Mouse (Mus musculus) left cerebral cortex, postnatal 14 days (tissue): ENCODE results near the gene Zbtb45. TPM values are rescaled to one million over a fixed set of nuclear protein-coding genes. Genes with fewer than 3 reads are reported as not detected.

Experiments used
- DNase-seq, 2 experiments: peaks; one replicate each; pipeline ENCODE4 v3.0.0; 2021 to 2022; ENCODE audit warnings: low spot score in 2 of 2, mixed read lengths in 1 of 2
- intact Hi-C: fragments of 180-260 bp; cut with DNase I; formaldehyde crosslinking; loops from one replicate; pipeline ENCODE4 v1.15.1; 2025
- total RNA-seq, 2 experiments: library from RNA; stranded (reverse); gene quantifications; 2 replicates each; pipeline ENCODE4 v1.2.3; 2021

The Zbtb45 gene
- total RNA-seq, 2 experiments from 2014 or later: 33.3 to 35.6 TPM

DNA sequence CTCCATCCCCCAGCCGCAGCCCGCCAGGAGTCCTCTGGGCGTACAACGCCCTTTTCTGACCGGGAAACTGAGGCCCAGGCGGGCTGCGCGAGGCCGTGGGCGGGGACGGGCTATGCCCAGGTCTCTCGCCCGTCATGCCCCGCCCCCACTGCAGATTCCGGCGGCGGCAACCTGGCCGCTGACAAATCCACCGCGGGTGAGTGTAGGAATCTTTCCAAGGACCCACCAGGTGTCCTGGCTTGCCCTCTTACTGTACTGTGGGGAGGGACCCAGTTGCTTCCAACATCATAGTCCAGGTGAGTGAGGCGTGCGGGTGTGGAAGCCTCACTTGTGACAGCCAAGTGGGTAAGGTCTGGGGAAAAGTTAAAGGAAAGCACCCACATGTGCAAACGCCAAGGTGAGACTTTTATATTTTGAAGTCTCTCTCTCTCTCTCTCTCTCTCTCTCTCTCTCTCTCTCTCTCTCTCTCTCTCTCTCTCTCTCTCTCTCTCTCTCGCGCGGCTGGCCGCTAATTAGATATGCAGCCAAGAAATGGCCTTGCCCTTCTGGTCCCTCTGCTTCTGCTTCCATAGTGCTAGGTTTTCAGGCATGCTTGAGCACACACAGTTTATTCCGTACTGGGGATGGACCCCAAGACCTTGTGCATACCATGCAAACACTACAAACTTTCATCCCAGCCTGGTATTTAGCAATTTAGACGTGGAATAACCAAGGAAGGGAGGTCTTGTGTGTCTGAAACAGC, 43.6 kb downstream of the Zbtb45 start:
- DNase-seq: peak; percentile 30 to 50
- intact Hi-C loops: no loop called here

DNA sequence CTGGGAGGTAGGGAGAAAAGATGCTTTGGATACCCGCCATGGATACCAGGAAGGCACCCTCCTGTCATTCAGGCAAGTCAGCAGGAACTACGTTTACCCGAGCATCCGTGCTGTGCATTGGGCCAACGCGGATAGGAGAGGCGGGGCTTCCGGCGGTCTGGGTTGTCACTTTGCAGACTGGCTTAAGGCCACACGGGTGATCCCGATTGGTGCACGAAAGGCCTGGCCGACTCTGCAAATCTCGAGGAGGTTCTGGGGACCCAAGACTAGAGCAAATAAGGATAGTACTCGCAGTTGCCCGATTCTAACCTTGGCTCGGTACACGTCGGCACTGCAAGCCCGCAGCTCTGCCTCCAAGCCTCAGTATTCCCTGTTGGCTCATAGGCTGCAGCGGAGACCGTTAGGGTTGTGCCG, 44.1 kb downstream of the Zbtb45 start, which contains the start of gene Zfp324:
Zfp324 (plus strand) TSS at position 161 of the 414 bp plus-strand sequence.
- intact Hi-C loops: no loop called here
- peak; percentile 92 to 94 for DNase-seq

DNA sequence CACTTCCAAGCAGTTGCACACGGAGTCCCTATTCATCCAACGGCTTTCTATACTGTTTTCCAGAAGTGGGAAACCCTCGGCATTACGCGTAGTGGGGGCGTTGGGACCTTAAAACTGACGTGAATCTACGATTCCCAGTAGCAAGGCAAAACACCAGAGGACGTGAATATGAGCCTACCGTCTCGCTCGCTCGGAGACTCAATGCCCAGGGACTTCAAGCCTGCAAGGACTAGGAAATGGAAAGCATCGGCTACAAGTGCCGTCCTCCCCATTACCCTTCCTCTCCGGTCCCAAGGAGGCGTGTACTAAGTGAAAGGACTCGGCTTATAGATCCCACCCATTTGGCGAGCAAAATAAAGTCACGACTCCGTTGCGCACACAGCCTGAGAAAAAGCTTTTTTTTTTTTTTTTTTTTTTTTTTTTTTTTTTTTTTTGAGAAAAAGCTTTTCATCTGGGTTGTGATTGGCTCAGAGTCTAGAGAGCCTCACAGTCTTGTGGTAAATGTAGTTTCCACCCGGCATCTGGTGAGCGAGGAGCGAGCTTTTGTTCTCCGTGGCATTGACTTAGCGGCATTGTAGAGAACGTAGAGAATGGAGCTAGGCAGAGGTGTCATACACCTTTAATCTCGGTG, 48.2 kb downstream of the Zbtb45 start:
- peak; percentile 66 to 75 for DNase-seq
- intact Hi-C loops: no loop called here

DNA sequence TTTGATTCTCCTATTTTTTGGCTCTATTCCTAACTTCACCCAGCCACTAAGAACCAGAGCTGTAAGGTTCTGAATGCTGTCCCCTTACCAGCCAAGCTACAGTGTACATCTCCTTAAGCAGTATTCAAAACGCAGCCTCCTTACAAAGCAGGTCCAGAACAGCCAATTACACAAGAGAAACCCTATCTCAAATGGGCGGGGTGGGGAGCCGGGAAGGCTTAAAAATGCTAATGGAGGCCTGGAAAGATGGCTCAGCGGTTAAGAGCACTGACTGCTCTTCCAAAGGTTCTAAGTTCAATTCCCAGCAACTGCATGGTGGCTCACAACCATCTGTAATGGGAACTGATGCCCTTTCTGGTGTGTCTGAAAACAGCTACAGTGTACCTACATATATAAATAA, 50.1 kb downstream of the Zbtb45 start:
- no peak for DNase-seq
- intact Hi-C loops: no loop called here

DNA sequence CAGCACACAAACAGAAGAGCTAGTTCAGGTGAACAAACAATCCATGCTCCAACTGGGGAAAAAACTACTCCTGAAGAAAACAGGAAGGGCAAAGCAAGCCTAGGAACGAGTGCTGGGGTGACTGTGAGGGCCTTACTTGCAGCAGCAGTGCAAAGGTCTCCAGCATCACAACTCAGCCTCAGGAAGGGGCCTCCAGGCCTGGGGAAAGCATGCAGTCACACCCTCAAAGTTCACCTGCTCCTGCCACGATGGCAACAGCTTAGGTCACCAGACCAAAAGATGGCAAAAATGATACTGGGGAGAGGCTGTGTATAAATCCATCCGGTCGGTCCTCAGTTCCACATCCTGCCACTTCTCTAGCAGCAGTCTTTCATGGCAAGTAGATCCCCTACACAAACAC, 50.9 kb downstream of the Zbtb45 start:
- intact Hi-C loops: no loop called here
- DNase-seq: no peak

DNA sequence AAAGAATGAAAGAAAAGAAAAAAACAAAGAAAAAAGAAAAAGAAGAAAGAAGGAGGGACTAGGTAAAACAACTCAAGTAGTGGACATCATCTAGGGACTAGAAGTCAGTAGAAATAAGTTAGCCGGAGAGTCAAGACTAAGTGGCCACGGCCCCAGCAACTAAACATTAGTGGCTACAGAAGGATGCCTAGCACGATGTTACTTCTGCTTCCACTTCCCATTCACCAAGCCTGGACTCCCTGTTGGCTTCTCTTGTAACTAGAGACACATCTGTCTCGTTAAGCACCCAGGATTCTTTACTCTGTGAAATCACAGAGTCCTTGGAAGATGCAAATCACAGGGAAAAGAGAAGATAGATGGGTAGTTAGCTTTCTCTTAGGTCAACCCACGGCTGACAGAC, 52.3 kb downstream of the Zbtb45 start:
- DNase-seq: no peak
- intact Hi-C loops: no loop called here

DNA sequence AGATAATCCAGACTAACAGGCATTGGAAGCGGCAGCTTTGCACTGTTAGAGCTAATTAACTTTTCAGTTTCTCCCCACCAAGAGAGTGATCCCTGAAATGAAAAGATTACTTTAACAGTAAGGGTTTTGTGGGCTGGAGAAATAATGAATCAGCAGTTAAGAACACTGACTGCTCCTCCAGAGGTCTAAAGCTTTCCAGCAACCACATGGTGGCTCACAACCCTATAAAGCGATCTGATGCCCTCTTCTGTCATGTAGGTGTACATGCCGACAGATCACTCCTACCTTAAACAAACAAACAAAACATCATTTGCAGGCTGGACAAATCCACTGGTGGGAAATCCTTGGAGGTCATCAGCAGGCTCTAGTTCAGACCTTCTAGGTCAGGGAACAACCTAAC, 54.9 kb downstream of the Zbtb45 start:
- DNase-seq: no peak
- intact Hi-C loops: no loop called here

Other genes with a start within 250 kb of the Zbtb45 start
- 10 to 100 TPM; 14.7 to 17.6 TPM for gene Zscan18, start 206.4 kb downstream of the Zbtb45 start, total RNA-seq
- 10 to 100 TPM; 19.4 to 20.1 TPM for gene Zfp329, start 191.2 kb downstream of the Zbtb45 start, total RNA-seq
- 10 to 100 TPM; 10.5 to 11.1 TPM for gene Zfp110, start 175.3 kb downstream of the Zbtb45 start, total RNA-seq
- gene Zfp128, start 128.9 kb downstream of the Zbtb45 start, total RNA-seq: 1 to 10 TPM; 7.1 to 7.4 TPM
- 10 to 100 TPM; 12.2 to 13.4 TPM for gene Zscan22, start 112.2 kb downstream of the Zbtb45 start, total RNA-seq
- gene Rps5, start 87.7 kb downstream of the Zbtb45 start, total RNA-seq: 100 to 1,000 TPM; 363 to 401 TPM
- 1 to 10 TPM; 1.1 to 1.4 TPM for gene Rnf225, start 82.6 kb downstream of the Zbtb45 start, total RNA-seq
- gene Zfp324, start 44.2 kb downstream of the Zbtb45 start, total RNA-seq: 10 to 100 TPM; 13.4 to 13.6 TPM
- gene Zfp446, start 32.2 kb downstream of the Zbtb45 start, total RNA-seq: 1 to 10 TPM; 7.1 to 8.5 TPM
- not detected for gene Slc27a5, start 11.8 kb downstream of the Zbtb45 start, total RNA-seq
- gene Trim28, start 10.9 kb downstream of the Zbtb45 start, total RNA-seq: 100 to 1,000 TPM; 218 to 223 TPM
- gene Chmp2a, start 24.8 kb upstream of the Zbtb45 start, total RNA-seq: 100 to 1,000 TPM; 123 to 135 TPM
- gene Ube2m, start 28.2 kb upstream of the Zbtb45 start, total RNA-seq: 100 to 1,000 TPM; 207 to 218 TPM
- 10 to 100 TPM; 15.5 to 16.7 TPM for gene Mzf1, start 44.7 kb upstream of the Zbtb45 start, total RNA-seq
- gene Vmn1r85, start 85.1 kb upstream of the Zbtb45 start, total RNA-seq: not detected
- not detected for gene Vmn1r86, start 109.9 kb upstream of the Zbtb45 start, total RNA-seq
- gene Vmn1r87, start 130.1 kb upstream of the Zbtb45 start, total RNA-seq: not detected
- gene Vmn1r88, start 149.5 kb upstream of the Zbtb45 start, total RNA-seq: under 1 TPM; 0.13 TPM
- not detected for gene Vmn1r89, start 203.0 kb upstream of the Zbtb45 start, total RNA-seq